Mouse (Mus musculus): ENCODE results near the gene Vgll4. TPM values are rescaled to one million over a fixed set of nuclear protein-coding genes. Genes with fewer than 3 reads are reported as not detected.

The Vgll4 gene
- total RNA-seq, 2 experiments from 2014 or later, result 23.5 to 31.8 TPM

DNA sequence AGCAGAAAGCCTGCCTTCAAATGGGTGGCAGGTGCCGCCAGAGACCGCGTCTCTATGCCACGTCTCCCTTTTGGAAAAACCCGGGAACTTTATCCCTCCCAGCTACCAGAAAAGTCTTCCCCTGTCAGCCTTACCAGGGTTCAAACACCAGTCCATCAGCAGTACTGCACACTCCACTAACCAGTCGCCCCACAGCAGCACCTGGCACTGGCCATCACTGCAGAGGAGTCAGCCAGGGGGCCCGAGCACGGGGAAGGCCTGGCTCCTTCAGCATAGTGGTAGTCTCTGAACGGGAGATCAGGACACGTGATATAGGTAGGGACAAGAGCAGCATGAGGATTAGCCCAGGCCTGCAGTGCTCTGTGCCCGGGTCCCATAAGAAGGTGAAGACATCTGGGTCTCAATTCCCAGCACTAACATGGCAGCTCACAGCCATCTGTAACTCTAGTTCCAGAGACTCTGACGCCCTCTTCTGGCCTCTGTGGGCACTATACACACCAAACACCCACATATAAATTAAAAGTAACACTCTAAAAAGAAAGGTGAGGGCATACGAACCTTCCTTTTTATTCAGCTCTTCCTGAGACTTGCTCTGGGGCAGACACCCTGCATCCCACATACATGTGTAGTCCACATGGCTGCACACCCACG, 98.7 kb downstream of the Vgll4 start:
- DNase-seq, result no peak

DNA sequence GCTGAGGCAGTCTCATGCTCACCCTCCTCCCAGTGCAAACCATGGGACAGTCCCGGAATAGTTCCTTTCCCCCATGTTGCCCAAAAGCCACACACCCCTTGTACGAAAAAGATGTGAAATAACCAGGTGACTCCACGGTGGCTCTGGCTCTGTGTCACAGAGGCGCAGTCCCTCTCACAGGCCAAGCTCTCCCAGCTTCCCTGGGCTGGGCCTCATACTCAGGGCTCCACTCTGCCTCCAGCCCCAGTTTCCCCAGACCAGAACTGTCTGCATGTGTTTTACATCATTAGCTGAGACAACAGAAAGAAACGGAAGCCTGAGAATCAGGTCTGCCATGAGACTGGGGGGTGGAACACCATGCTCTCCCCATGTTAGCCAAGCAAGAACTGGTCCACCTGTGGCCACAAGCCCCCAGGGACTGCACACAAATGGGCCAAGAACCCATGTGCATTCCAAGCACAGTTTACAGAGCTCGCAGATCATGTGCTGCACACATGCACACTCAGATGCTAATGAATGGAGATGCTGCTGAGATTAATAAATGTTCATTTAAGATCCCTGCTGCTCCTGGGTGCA, 100.2 kb downstream of the Vgll4 start:
- no peak for DNase-seq

DNA sequence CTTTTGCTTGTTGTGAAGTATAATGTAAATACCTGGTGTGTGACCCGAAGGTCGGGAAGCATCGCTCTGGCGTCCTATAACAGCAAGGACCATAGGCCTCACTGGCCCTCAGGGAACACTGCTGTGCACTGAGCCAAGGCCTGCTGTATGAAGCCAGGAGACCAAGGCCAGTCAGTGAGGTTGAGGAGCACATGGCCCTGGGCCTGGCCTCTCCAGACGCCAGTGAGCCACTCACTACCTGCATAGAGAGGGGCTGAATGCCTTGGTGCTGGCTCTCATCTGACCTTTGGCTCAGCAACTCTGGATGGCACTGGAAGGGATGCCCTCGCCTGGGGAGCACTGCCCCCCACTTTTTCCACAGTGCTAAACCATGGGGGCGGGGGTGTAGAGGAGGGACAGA, 101.1 kb downstream of the Vgll4 start:
- no peak for DNase-seq

DNA sequence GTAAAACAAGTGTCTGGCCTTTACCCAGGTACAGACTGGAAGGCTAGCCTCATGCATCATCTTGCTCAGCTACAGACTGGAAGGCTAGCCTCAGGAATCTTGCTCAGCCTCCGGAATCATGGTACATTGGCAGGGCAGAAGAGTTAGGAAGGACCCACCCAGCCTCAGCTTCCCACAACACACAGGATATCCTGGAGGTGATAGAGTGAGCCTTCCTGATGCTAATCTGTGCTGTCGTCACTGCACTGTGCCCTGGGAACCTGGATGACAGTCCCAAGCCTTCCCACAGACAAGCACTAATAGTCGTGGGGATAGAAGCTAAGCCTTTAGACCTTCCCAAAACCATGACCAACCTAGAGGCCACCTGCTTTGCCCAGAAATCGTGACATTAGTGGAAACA, 103.2 kb downstream of the Vgll4 start:
- no peak for DNase-seq

DNA sequence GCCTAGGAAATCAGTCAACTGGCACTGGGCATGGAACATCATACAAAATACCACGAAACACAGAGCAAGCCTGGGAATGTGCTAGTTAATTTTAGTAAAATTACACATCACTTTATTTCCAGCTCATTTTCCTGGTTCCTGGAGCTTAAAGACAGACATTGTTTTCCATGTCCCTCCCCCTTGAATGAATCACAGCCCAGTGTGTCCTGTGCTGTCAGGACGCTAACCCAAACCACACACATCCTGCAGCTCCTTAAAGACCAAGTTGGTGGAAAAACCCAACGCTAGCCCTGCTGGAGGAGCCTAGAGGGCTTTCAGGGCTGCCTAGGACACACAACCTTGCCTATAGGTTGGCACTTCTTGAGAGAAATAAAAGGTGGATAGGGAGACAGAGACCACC, 103.7 kb downstream of the Vgll4 start:
- DNase-seq, result no peak

DNA sequence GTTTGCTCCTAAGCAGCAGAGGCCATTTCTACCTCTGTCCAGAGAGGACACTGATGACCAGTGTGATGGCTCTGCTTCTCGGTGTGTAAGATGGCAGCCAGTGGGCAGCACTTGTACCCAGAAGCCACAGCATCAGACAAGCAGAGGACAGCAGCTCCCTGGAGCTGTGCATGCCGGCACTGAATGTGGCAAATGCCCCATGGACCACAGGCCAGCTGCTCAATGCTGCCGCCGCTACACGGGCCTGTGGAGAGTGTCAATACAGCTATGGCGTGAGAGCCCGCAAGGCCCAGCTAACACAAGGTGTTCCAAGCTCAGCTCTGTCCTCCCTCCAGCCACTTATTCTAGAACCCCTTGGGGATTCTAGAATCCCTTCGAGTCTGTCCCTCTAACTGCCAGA, 105.4 kb downstream of the Vgll4 start:
- no peak for DNase-seq

DNA sequence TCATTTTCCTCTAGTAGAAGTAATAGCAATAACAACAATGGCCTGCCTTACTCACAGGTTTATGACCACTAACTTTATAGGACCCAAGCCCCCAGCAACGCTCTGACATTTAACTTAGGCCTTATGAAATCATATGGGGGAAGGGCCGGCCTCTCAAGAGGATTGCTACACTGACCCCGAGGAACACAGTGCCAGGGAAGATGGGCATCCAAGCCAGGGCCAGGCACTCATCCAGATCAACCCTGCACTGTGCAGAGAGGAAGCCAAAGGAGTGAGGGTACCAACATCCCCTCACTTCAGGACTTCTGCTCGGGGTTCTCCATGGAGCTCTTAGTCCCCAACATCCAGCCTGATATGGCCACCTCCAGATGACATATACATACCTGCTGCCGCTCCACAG, 106.3 kb downstream of the Vgll4 start:
- DNase-seq, result no peak

DNA sequence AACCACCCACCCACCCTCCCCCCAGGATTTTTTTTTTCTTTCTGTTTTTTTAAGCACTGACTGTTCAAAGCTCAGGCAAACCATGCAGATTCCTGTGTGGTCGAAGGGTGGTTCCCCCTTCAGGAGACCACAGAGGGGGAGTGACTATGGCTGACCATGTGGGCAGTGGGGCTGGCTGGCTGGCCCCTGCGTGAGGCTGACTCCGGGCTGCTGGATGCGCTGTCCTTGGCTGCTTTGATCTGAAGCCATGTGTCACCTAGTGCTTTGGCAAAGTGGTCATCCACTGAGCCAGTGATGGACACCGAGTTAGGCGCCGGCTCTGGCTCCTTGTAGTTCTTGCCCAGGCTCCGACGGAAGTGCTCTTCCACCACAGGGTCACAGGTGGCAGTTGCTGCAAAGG, 107.7 kb downstream of the Vgll4 start:
- no peak for DNase-seq

DNA sequence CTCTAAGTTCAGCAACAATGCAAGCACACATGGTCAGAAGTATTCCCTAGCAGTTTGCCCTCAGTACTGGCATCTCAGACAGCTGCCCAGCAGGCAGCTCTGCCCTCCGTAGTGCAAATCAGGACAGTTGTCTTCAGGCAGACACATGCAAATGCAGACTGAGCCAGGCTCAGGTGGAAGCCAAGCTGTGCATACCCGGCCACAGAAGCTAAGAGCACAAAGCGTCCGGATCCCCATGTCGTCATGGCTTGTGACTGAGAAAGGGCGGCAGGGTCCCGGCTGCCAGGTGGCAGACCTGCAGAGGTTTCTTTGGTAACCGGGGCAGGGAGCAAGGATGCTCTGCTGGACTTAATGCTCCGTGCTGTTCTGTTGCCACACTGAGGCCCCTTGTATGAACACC, 108.2 kb downstream of the Vgll4 start:
- no peak for DNase-seq

DNA sequence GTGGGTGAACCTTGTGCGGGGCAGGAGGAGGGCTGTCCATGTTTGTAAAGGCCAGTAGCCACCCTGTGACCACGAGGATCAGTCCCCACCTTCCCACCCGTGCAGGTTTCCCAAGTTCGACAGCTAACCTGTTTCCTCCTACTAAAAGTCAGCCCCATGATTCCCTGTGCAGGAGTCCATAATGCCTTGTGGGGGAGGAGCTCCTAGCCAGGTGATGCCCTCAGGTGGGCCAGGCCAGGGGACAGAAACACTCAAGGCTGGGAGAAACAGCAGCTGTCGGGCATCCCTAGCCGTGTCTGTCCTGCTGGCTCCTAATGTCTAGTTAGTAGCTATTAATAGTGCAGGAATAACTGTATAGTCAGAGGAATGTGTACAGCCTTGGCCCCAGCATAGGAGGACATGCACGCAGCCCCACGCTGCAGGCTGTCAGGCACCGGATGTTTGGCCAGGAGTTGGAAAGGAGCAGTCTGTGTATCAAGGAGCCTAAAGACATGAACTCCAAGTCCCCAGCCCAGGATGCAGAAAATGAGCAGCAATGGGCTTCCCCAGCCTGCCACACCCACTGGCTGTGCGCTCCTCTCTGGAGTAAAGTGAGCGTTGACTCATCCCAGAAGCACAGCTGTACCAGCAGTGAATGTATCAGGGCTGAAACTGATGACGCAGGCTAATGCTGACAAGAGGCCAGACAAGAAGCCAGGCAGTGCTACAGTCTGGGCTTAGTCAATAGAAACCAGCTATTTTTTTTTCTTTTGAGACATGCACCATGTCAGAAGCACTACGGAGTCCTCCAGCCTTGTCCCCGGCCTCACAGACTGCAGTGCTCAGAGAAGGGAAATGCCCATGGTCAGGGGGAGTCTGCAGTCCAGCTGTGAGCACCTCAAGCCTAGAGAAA, 108.9 kb downstream of the Vgll4 start:
- DNase-seq, result peak; percentile 45

DNA sequence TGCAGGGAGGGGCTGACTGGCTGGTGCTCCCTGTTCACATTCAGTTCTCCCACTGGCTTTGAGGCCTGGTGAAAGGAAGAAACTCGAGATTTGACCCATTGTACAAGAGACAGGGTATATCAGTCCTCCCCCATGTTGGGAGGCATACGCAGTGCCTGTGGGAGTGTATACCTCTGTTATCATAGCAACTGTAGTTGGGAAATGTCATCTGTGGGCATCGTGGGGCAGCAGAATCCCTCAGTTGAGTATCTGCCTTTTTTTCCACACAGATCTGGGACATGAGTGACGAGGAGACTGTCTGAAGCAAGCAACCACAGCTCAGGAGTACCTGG, 111.1 kb downstream of the Vgll4 start:
- no peak for DNase-seq

DNA sequence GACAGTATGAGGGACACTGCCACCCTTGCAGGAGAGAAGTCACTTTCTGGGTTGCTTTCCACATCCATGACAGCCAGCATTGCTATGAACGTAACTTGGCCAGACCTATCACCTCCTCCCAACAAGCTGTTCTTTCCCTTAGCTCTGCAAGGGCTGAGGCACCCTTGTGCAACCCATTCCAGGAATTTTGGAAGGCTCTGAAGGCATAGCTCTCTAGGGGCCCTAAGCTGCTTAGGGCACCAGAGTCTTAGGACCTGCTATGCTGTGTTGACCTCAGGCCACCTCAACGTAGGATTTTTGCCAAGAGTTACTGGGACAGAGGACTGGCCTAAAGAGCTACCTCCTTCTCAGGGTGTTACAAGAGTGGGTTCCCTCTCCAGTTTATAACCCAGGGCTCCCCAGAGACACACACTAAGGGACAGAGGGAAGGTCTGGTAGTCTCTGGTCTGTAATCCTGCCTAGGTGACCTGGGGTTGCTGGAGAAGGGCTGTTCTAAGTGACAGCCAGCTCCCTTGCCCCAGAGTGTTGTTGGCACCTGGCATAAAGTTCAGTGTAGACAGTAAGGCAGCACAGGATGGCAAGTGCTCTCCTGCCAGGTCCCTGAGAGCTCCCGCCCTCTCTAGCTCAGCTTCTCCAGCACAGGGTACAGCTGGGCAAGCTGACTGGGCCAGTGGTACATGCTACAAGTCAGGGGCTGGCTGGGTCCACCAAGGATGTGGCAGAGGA, 111.6 kb downstream of the Vgll4 start:
- DNase-seq, result no peak

DNA sequence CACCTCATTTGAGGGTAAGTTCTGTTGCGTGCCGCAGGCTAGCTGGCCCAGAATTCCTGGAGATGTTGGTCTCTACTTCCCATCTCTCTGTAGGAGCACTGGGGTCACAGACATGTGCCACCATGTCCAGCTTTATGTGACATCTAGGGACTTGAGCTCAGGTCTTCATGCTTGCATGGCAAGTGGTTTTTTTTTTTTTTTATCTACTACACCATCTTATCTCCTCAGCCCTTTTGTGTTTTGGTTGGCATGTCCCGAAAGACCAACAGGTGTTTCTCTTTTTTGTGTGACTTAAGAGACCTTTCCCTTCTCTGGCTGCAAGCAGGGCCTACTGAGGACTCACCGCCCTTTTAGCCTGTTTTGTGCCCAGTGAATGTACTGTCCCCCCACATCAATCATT, 113.3 kb downstream of the Vgll4 start:
- no peak for DNase-seq

DNA sequence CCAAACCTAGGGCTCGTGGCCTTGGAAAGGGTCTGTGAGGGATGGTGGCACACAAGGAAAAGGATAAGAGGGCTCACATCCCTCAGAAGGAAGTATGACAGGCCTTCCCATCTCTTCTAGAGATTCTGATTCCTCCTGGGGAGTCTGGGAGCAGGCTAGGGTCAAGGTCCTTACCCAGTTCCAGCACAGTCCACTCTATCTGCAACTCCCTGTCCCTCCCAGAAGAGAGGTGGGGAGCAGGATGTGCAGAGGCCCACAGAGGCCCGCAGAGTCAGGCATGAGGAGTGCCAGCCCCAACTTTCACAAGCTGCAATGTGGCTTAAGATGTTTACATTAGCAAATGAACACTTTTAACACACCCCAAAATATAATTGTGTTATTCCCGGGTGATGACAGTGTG, 114.2 kb downstream of the Vgll4 start:
- no peak for DNase-seq

DNA sequence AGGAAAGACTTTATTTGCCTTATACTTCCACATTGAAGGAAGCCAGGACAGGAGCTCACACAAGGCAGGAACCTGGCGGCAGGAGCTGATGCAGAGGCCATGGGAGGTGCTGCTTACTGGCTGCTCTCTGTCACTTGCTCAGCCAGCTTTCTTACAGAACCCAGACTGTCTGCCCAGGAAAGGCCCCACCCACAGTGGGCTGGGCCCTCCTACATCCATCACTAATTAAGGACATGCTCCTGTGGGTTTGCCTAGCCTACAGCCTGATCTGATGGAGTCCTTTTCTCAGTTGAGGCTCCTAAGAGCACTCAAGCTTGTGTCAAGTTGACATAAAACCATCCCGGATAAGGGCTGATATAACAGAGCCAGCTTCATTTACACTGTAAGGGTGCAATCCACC, 115.4 kb downstream of the Vgll4 start:
- no peak for DNase-seq

DNA sequence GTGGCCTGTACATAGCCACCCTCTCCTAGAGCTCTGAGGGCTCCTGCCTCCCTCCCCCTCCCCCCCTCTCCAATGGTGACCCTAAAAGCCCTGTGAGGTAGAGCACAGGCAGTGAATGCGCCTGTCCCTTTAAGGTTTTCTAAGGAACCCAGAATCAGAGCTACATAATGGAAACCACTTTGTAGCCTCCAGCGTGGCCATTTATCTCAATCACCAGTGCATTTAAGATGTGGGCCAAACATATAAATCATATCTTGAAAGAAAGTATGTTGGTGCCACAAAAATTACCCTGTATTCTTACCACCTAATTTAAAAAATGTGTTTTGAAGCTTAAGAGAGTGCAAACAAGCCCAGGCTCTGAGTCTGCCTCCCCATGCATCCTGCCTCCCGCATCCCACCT, 117.1 kb downstream of the Vgll4 start:
- DNase-seq, result no peak

DNA sequence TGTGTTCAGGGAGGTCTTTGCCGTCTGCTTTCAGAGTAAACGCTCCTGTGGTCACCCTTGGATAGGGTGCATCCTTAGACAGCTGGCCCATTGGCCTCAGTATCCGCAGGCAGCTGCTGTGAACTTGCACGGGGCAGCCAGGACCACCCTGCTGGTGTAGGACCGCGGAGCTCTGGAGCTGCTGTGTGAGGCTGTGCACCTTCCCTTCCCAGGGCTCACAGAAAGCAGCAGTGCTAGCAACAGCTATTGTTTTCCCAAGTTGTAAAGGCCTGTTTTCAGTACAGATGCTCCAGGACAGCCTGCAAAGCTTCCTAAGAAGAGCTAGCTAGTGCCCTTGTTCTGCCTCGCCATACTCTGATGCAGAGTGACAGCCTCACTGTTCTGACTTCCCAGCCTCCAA, 118.1 kb downstream of the Vgll4 start:
- no peak for DNase-seq

DNA sequence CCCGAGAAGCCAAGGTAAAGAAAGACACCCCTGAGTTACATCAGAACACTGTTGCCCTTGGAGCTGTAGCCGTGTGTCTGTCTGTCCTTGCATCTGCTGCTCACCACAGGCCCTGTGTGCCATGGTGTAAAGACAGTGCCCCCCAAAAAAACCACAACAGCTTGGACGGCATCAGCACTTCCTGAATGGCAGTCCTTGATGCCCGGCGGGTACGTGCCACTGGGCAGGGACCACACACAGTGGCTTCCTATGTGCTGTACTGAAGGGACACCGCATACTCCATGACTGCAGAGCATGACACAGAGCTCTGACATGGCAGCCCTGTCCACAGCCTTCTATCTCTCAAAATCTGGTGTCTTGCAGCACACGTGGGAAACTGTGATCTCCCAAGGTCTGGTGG, 120.0 kb downstream of the Vgll4 start:
- no peak for DNase-seq

DNA sequence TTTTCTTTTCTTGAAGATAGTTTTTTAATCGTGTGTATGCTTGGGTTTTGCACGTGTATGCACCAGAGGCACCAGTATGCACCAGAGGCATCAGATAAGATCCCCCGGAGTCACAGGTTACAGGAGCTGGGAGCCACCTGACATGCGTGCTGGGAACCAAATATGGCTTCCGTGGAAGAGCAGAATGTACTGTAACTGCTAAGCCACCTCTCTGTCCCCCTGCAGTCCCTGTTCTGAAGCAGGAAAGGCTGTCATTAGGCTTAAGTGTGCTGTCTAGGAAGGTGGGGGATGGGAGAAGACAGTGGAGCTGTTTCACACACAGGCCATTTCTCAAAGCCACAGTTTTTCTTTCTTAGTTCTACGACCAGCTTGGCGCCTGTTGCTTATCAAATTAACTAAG, 121.0 kb downstream of the Vgll4 start:
- no peak for DNase-seq

DNA sequence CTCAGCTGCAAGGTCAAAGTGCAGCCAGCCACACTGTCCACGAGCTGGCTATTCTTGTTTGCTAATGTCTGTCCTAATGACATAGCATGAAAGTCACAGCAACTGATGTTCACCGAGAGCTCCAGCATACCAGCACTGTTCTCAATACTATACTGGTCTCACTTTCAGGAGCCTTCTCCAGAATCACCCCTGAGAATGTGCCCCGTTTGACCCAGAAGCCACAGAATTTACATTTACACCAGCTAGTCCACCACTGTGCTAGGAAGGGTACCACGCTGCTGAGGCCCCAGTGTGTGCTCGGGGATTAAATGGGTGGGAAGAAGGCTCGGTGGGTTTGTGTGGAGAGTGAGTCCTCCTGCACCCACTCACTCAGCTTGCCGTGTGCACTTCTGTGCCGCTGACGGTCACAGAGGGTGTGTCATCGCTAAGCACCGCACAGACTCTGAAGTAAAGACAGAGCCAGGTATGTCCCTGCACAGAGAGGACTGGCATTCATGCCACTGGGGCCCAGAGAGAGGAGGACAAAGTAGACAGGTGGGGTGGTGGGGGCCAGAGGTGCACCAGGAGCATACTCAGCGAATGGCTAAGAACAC, 122.1 kb downstream of the Vgll4 start:
- no peak for DNase-seq

DNA sequence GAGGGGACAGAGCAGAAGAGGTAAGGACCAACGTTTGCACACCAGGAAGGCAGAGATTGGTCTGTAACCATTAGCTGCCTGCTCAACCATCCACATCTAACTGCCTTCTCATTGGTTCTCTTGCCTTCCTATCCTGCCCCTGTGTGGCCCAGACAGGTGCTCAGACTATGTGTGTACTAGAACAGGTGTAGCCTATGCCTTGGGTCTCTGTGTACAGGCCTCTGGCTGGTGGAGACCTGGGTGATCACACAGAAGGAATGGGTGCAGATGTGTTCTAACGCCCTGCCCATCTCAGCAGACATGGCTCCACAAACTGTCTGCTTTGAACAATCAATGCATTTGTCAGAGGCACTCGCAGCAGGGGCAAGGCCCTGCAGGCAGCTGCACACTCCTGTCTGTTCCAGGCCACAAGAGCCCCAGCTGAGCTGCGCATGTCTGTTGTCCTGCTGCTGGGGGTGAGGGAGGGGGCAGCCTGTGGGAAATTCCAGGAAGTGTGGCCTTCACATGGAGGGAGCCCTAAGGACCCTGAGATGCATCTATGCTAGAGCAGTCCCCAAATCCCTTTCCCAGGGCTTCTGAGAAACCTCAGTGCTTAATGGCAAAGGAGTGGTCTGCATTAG, 123.5 kb downstream of the Vgll4 start:
- no peak for DNase-seq

DNA sequence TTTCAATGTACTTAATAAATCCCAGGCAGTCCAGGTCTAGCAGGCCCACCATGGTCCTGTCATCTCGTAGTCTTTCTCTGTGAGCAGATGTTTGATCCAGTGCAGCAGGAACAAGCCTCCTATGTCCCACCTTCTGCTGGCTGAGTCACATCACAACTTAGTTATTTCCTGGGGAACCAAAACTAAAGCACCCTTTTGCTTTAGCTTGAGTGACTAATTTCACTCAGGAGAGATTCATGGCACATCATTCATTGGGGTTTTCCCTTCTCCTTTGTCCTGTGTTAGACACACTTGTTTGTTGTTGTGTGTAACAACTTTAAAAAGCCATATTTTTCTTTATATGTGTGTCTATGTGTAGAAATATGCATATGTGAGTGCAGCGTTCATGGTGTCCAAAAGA, 126.9 kb downstream of the Vgll4 start:
- no peak for DNase-seq
